Mouse (Mus musculus) MEL-GATA-1-ER (cell line): ENCODE data around the gene Tmem117.

Source experiments
- DNase-seq: peaks from one replicate; pipeline ENCODE4 v3.0.0-alpha.2; 2012; ENCODE audit warnings: low read depth; ENCODE audit errors: extremely low read depth

The Tmem117 gene

DNA sequence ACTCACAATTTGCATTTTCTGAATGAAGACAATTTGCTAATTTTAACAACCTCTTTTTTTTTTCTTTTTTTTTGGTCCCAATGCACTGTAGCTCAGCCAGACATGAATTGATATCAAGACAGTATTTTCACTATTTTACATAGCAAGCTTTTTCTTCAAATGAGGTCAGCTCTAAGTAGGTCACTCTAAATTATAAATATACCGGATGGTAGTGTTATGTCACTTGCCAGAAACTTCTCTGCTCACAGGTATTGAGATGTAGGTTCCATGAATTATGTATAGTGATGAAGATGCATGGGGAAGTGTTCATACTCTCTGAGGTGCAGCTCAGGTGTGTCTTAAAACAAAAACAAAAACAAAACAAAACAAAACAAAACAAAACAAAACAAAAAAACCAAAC is 264.2 kb downstream of the Tmem117 start:
- DNase-seq: no peak

GRCm38 (mm10) chr15:94894086-94894485 is 265.1 kb downstream of the Tmem117 start:
- DNase-seq: no peak

GRCm38 (mm10) chr15:94895681-94896080 is 266.6 kb downstream of the Tmem117 start:
- no peak for DNase-seq

DNA sequence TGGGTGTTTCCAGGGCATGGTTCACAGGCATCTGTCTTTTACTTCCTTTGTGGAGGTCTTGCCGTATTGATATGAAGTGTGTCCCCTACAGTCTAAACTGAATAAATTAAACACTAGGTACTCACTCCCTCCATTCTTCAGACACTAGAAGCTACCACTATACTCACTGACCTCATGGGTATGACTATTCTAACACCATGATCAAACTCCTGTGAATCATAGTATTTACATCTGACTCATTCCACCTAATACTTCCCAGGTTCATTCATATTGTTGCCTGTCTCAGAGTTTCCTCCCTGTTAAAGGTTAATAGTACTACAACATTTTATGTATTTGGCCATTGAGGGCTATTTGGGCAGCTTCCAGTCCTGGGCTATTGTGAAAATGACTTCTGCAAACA is 274.2 kb downstream of the Tmem117 start:
- DNase-seq: no peak

- DNase-seq: no peak
Measured at GRCm38 (mm10) chr15:94904672-94905407, 275.8 kb downstream of the Tmem117 start.

GRCm38 (mm10) chr15:94921672-94922071 is 292.6 kb downstream of the Tmem117 start:
- DNase-seq: no peak

- DNase-seq: no peak
Measured at GRCm38 (mm10) chr15:94927986-94928385, 299.0 kb downstream of the Tmem117 start.

DNA sequence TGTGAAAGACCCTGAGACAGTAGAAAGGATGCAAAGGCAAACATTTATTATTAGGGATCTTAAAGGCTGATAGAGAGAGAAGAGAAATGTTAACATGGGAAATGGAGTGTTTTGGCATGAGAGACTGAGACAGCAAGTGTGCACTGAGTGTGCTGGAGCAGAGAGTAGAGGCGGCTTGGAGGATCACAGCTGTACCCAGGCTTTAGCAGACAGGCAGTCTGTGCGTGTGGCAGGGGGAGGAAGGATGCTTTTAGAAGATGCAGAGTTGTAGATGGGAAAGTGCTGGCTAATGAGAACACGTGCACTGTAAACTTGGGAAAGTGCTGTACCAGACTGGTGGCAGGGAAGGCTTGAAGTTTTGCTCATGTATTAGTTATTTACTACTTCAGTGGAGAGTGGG is 301.7 kb downstream of the Tmem117 start:
- DNase-seq: no peak

DNA sequence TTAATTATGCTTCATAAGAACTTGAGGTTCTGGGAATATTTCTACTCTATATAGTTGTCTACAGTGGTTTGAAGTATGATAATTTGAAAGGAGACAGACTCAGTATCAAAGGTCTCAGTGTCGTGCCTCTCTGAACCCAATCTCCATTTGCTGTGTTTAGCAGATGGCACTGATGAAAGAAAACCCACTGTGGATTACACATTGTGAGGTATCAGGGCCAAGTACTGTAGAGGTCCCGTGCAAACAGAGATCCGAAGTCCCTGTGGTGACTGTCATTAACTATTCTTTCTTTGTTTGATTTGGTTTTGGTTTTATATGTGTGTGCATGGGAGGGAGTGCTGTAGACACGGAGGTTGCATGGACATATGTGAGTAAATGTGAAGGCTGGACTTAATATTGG is 304.0 kb downstream of the Tmem117 start:
- no peak for DNase-seq

DNA sequence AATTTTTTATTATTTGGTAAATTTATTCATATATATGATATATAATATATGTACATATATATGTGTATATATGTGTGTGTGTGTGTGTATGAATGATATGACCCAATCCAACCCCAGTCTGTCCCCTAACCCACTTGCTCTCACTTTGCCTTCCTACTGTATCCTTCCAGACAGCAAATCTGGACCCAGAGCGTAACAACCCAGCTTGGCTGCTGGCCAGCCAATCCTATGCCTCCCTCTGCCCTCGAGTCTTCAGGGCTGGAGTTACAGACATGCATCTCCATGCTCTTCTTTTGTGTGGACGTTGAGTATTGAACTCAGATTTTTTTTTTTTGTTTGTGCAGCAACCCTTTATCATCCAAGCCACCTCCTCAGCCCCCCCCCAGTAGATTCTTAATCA is 304.4 kb downstream of the Tmem117 start:
- DNase-seq: no peak

GRCm38 (mm10) chr15:94941954-94942353 is 312.9 kb downstream of the Tmem117 start:
- DNase-seq: no peak

GRCm38 (mm10) chr15:94942465-94942864 is 313.4 kb downstream of the Tmem117 start:
- no peak for DNase-seq

DNA sequence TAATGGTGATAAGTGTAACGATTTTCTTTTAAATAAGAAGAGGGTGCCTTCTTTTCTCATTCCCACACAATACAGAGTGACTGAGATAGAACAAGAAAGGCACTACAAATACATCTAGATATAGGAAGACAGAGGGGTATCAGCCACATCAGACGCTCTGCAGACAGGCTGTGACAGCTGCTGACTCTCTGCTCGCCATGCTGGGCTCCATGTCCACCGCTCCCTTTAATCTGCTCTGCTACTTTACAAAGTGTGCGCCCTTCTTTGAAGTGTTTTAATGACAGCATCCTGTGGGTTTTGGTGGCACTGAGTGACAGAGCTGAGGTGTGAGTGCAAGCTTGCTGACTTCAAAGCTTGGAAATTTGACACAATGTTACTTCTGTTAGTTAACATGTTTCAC is 314.9 kb downstream of the Tmem117 start:
- DNase-seq: no peak

GRCm38 (mm10) chr15:94951382-94952048 is 322.5 kb downstream of the Tmem117 start:
- DNase-seq: no peak

- no peak for DNase-seq
Measured at GRCm38 (mm10) chr15:94956697-94957096, 327.7 kb downstream of the Tmem117 start.

DNA sequence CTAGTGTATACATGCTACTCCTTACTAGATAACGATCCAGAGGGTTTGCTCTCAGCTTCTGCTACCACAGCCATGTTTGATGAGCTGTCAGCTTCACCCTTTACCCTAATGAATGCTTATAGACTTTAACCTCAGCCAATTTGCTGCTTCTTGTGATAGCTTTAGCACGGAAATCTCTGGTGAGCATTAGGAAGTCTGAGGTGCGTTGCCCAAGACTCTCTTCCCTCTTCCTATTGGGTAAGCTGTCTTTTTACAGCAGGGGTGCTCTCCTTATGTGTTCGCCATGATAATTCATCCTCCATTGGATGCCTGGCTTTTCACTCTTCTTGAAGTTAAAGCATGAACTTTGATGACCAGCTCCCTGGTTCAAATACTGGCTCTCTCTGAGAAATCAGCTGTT is 328.2 kb downstream of the Tmem117 start:
- DNase-seq: no peak

DNA sequence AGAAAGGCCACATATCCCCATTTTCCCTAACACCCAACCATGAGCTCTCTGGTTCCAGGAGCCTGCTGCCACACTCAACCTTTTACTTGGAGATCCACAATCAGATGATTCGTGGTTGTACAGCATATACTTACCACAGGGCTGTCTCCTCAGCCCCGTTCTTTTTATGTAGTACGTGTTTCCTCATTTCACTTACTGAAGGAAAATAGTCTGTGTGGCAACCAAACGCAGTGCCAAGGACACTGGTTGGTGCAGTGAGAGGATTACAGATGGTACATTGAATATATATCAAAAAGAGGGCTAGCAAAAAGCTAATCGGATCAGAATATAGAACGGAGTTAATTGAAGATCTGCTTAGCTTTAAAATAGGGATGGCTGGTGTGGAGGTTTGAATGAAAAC is 338.0 kb downstream of the Tmem117 start:
- DNase-seq: no peak

DNA sequence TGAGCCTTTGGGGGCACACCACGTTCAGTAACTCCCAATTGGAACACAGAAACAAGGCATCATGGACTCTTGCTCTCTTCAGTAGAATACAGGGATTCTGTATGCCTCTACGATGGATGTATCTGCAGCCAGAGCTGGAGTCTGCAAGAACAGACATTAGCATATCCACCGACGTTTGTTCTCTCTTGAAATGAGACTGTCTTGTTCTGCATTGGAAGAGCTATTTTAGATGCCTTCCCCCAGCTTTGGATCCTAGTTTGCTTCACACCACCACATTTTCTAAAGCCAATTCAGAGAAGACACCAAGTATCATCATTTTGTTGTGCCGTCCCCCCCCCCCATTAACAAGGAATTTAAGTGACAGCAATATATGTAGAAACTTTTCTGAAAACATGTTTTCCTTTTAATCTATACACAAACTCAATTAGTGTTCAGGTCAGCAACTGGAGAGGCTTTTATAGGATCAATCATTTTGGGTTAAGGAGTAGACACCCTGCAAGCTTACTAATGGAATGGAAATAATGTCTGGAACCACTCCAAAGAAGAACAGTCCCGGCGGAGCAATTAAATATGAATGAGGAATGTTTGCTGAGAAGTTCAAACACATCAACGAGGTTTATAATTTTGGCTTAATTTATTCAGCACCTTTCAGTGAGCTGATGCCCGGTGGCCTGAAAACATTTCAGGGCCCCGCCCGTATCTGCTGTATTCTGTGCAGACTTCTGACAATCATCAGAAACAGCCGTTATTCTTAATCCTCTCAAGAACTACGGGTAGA is 339.6 kb downstream of the Tmem117 start:
- DNase-seq: no peak

DNA sequence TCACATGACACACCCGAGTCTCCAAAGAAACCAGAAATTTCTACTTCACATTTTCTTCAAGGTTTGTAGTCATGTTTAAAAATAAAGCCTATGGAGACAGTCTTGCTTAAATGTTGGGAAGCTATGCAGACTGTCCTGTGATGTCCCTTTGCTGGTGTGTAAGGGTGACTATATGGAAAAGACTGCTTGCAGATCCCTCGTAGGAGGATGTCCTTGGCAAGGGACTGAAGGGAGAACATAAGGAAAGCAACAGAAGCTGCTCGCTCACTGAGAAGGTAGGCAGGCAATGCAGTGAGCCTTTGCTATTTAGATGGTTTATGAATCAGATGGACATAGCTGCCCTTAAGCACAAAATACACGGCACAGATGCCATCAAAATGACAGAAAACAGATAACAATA is 352.8 kb downstream of the Tmem117 start:
- DNase-seq: no peak

- DNase-seq: no peak
Measured at GRCm38 (mm10) chr15:94995352-94995751, 366.3 kb downstream of the Tmem117 start.

- DNase-seq: no peak
Measured at GRCm38 (mm10) chr15:95005121-95005824, 376.2 kb downstream of the Tmem117 start.

GRCm38 (mm10) chr15:95022251-95022650 is 393.2 kb downstream of the Tmem117 start:
- DNase-seq: no peak
